Mouse (Mus musculus) Patski (cell line): ENCODE data around the gene Rab40c. TPM values are rescaled to one million over a fixed set of nuclear protein-coding genes. Genes with fewer than 3 reads are reported as not detected.
"Not testable (repeated sequence)": the region's sequence is repeated elsewhere in the genome, so short reads cannot be mapped to it uniquely, and the experiment has no call there.

Source experiments
- ATAC-seq: fragments of 100-300 bp; one replicate; pipeline ENCODE4 v1.8.0; 2021
- CTCF ChIA-PET: fragments of 350-600 bp; sonication (Branson Sonifier 250); formaldehyde crosslinking; loops from one replicate; lab custom pipeline; 2022; ENCODE audit warnings: inconsistent platforms; lab: Charles Lee
- POLR2A ChIA-PET: fragments of 350-600 bp; sonication (Branson Sonifier 250); formaldehyde crosslinking; loops from one replicate; lab custom pipeline; 2022; ENCODE audit warnings: antibody characterized with exemption, inconsistent platforms; lab: Charles Lee
- DNase-seq: peaks from one replicate; pipeline ENCODE4 v3.0.0-alpha.2; 2011; ENCODE audit warnings: low read depth, low spot score
- H3K27me3 ChIP-seq: fragments of 371-371 bp; one replicate; pipeline ENCODE4 v1.5.1; 2021
- CTCF ChIP-seq: fragments of 100-300 bp; IDR thresholded peaks from one replicate; pipeline ENCODE4 v1.5.1; 2021
- in situ Hi-C: fragments of 300-500 bp; cut with MboI; formaldehyde crosslinking; loops from 3 replicates; pipeline ENCODE4 v1.11.1; 2018; ENCODE audit warnings: low pct_unique_long_range_greater_than_20kb, mixed read lengths
- polyA plus RNA-seq: library from polyadenylated mRNA; unstranded; gene quantifications from one replicate; pipeline ENCODE4 v1.2.3, GENCODE M21; 2021

The Rab40c gene
- polyA plus RNA-seq, 1 experiment from 2014 or later = 20.2 TPM

DNA sequence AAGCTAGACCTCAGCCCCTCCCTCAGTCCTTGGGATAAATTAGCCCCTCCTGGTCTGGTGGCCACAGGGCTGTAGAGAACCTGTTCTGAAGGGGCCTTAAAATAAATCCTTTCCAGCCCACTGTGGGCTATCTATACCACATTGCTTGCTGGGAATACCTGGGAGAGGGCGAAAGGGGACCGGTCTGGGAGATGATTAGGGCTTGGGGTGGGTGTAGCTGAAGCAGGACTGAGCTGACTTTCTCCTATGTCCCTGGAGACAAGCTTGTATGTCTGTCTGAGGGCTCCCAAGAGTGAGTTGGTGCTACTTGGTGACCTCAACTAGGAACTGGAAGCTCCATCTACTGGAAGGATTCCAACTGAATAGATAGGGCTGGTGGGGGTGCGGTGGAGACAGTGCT, 42.5 kb downstream of the Rab40c start:
- H3K27me3 ChIP-seq = no peaks in the 10 kb centered on the region
- ChIA-PET CTCF (no interaction called here), POLR2A (interaction anchor here (1.4 kb wide), 1 partner anchor 9 kb away, joined by 8 read pairs; the partner anchor contains the start of gene Mcrip2)
- ATAC-seq = no peak
- no peak for TF ChIP-seq CTCF
- in situ Hi-C loops = no loop called here
- no peak for DNase-seq

DNA sequence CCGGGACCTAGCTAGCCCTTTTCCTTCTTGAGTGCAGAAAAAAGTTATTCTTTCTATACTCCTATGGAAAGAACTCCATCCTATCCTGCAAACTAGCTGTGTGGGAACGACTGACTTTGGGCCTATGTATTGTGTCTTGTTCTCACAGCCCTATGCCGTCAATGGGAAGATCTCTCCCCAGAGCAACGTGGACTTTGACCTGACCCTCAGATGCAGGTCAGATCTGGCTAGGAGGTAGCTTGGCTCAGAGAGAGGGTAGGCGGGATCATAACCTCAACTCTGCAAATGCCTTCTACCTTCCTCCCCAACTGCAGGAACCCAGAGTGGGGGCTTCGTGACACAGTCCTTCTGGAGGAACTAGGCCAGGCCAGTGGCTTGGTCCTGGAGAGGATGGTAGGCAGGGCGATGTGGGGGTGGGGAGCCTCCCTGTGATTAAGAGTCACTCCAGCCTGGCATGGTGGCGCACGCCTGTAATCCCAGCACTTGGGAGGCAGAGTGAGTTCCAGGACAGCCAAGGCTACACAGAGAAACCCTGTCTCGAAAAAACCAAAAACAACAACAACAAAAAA, 43.1 kb downstream of the Rab40c start:
- ChIA-PET CTCF (no interaction called here), POLR2A (interaction anchor here (1.4 to 1.5 kb wide), 2 partner anchors 8 to 14 kb away, joined by 4 to 8 read pairs; partner anchors contain the start of gene Mcrip2)
- in situ Hi-C loops = no loop called here
- H3K27me3 ChIP-seq = no peaks in the 10 kb centered on the region
- no peak for ATAC-seq
- DNase-seq = no peak
- no peak for TF ChIP-seq CTCF

DNA sequence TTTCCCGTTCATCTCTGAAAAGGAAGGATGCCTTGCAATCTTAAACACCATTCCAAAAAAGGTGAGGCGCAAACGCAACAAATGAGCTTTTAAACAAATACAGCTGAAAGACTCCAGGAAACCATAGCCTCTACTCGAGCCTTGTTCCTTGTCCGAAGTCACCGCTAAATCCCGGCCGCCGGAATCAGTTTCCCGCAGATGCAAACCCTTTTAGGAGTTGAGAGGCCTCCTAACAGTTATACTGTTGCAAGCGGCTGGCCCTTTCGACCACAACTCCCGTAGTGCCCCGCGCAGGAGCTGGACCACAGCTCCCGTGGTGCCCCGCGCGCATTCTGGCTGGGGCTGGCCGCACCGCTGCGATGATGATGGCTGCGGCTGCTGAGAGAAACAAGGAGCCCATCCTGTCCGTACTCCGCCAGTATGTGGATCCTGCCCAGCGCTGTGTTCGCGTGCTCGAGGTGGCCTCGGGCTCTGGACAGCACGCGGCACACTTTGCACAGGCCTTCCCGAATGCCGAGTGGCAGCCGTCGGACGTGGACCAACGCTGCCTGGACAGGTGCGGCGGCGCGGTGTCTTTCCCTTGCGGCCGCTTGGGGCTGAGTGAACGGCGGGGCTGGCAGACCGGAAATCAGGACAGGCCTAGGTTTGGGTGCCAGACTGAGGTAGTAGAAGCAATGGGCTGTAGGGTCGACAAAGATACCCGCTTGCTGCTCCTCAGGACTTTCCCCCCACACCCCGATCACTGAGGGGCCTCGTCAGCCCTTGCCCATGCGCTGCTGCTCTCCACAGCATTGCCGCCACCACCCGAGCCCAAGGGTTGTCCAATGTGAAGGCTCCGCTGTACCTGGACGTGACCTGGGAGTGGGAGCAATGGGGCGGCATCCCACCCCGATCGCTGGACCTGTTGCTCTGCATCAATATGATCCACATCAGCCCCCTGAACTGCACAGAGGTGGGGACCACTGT, 44.1 kb downstream of the Rab40c start:
- ChIA-PET CTCF (interaction anchor here (1.1 kb wide), 1 partner anchor 13 kb away, joined by 4 read pairs; no protein-coding TSS in a partner anchor), POLR2A (interaction anchor here (0.9 to 1.7 kb wide), 5 partner anchors 13 to 47 kb away, joined by 3 to 5 read pairs (median 4); partner anchors contain the start of genes Jmjd8 and Wdr90)
- in situ Hi-C loops = no loop called here
- ATAC-seq = peak; percentile 78
- H3K27me3 ChIP-seq = no peaks in the 10 kb centered on the region
- TF ChIP-seq CTCF = no peak
- no peak for DNase-seq

DNA sequence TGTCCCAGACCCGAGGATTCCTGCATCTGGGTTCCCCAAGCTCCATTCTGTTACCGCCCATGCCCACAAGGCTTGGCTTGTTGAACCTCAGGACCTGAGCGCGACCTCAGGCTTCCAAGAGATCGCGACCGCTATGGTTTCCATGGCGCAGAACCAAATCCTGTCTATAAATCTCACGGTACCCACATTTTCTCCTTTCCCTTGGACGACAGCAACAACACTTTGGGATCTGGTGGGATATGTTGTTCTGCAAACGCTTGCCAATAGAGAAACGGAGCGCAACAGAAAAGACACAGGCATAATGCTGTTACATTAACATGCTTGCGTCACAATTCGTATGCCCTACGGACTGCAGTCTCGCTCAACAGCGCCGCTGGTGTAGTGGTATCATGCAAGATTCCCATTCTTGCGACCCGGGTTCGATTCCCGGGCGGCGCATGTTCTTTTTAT, 44.8 kb downstream of the Rab40c start, which contains the start of gene Mettl26:
Gene Mettl26 (plus strand): TSS at position 354 of the 450 bp plus-strand sequence.
- no peak for TF ChIP-seq CTCF
- DNase-seq = no peak
- H3K27me3 ChIP-seq = no peaks in the 10 kb centered on the region
- in situ Hi-C loops = no loop called here
- ChIA-PET CTCF (interaction anchor here (1.1 kb wide), 1 partner anchor 12 kb away, joined by 4 read pairs; no protein-coding TSS in a partner anchor), POLR2A (interaction anchor here (0.8 to 1.7 kb wide), 6 partner anchors 10 to 46 kb away, joined by 3 to 4 read pairs (median 4); partner anchors contain the start of genes Jmjd8 and Wdr90)
- no peak for ATAC-seq

DNA sequence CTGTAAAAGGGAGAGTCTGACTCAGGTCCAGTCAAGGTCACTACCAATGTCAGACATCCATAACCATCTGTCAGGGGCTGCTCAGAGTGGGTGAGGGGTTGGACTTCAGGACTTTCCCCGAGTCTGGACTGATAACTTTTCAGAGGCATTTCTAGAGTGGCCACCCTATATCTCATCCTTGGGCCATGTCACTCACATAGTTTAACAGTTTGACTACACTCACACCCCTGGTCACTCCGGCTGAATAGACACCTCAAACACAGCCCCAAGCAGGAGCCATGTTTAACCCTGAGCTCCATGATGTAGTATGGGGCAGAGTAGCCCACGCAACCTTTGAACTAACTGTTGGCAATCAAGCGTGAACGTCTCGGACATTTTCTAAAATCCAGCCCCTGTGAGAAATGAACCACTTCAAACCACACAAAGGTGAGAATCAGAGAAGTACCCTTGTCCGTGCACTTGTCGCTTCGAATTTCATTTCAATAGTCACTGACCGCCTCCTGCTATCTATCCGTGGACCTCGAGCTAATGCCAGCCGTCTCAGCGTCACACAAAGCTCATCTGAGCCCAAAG, 45.3 kb downstream of the Rab40c start:
- ATAC-seq (no peak), DNase-seq (no peak)

DNA sequence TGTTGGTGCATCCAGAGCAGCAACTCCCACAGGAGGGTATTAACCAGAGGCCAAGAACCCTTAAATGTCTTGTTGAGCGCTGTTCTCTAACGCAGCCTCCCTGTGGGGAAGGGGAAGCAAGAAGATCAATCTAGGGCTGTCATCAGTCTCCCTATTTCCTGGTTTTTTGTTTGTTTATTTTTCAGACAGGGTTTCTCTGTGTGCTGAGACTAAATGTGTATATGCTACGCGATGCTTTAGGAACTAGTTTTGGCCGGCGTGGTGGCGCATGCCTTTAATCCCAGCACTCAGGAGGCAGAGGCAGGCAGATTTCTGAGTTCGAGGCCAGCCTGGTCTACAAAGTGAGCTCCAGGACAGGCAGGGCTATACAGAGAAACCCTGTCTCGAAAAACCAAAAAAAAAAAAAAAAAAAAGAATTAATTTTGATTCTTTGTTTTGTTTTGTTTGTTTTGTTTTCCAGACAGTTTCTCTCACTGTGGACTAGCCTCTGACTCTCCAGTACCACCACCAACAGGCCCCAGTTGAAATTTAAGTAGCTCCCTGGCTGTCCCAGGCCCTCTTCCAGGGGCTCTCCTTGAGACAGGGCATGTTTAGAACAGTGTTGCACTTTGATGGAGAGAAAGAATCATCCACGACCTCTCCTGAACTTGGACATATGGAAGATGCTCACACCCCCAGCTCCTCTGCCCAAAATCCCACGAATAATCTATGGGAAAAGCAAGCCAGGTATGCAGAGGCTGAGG, 46.0 kb downstream of the Rab40c start:
- no peak for TF ChIP-seq CTCF
- POLR2A ChIA-PET = interaction anchor here (0.8 to 1.7 kb wide), 3 partner anchors 9 to 44 kb away, joined by 3 to 4 read pairs (median 3); no protein-coding TSS in a partner anchor
- DNase-seq (no peak), ATAC-seq (no peak)
- no peaks in the 10 kb centered on the region for H3K27me3 ChIP-seq
- in situ Hi-C loops = no loop called here
- CTCF ChIA-PET = no interaction called here

More for the DNA sequence above, 45.3 kb downstream of the Rab40c start:
- TF ChIP-seq CTCF = no peak
- no peaks in the 10 kb centered on the region for H3K27me3 ChIP-seq
- CTCF ChIA-PET = no interaction called here
- in situ Hi-C loops = no loop called here
- POLR2A ChIA-PET = interaction anchor here (0.8 to 1.7 kb wide), 4 partner anchors 10 to 46 kb away, joined by 3 to 4 read pairs (median 3); partner anchors contain the start of gene Jmjd8

DNA sequence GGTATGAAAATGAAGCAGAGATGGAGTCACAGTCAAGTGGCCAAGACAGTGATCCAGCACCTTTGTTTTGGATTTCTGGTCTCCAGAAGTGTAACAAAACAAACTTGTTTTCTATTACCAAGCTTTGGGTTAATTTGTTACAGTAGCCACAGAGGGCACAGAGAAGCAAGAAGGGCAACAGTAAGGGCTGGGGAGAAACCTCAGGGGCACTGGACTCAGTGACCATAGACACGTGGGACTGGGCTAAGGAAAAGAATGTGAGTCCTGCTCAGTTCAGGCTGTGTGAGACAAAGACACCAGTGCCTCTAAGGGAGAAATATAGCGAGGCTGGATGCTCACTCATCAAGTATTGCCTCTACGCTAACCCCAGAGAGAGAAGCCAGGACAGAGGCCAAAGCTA, 46.9 kb downstream of the Rab40c start:
- TF ChIP-seq CTCF = no peak
- ChIA-PET POLR2A (no interaction called here), CTCF (no interaction called here)
- H3K27me3 ChIP-seq = no peaks in the 10 kb centered on the region
- ATAC-seq = no peak
- in situ Hi-C loops = no loop called here
- no peak for DNase-seq

DNA sequence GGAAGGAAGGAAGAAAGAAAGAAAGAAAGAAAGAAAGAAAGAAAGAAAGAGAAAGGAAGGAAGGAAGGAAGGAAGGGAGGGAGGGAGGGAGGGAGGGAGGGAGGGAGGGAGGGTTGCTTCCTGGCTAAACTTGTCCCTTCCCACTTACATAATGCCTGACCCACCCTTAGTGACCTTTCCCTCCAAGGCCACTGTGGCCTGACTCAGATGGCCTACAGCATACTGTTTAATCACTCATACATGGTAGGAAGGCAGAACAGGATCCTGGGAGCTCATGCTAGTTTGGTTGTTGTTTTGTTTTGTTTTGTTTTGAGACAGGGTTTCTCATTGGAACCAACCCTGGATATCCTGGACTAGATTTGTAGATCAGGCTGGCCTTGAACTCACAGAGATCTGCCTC, 48.0 kb downstream of the Rab40c start:
- in situ Hi-C loops, ATAC-seq, H3K27me3 ChIP-seq, POLR2A ChIA-PET, DNase-seq: not testable (repeated sequence)
- CTCF ChIA-PET = interaction anchor here (0.7 kb wide), 1 partner anchor 10 kb away, joined by 3 read pairs; the partner anchor contains the start of gene Wdr90

DNA sequence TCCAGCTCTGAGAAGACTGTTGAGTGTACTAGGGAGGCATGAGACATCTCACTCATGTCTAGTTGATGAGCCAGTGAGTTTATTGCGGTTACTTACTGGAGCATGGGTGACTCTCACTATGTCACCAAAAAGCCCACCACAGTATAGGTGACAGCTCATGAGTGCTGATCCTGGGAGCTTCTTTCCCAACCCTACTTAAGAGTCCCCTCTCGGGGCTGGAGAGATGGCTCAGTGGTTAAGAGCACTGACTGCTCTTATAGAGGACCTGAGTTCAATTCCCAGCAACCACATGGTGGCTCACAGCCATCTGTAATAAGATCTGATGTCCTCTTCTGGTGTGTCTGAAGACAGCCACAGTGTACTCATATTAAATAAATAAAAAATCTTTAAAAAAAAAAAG, 49.6 kb downstream of the Rab40c start:
- CTCF ChIA-PET = interaction anchor here (1.3 kb wide), 1 partner anchor 22 kb away, joined by 3 read pairs; no protein-coding TSS in a partner anchor
- no peak for DNase-seq
- no peak for TF ChIP-seq CTCF
- POLR2A ChIA-PET = no interaction called here
- ATAC-seq = no peak
- no peaks in the 10 kb centered on the region for H3K27me3 ChIP-seq
- in situ Hi-C loops = no loop called here
